In genomic region chr4:133938077-133938476, GRCm38 (mm10) we compare ENCODE assay signal across 19 mouse cellular contexts.
"Had no signal": no experiment of that assay in that cellular context is flagged by ENCODE, and none has a peak within 500 bp of the region (broad histone marks: within the 10 kb centered on the region; RNA-seq: fewer than 3 reads in every experiment).

No protein-coding gene starts in this region.

- H3K9ac ChIP-seq: limb, embryonic 13.5 days; liver, embryonic 12.5 days; liver, embryonic 15.5 days; lung, embryonic 15.5 days; midbrain, embryonic 12.5 days; midbrain, embryonic 15.5 days; neural tube, embryonic 13.5 days had no signal

- H3K27me3 ChIP-seq: limb, embryonic 13.5 days; liver, embryonic 12.5 days; liver, embryonic 15.5 days; lung, embryonic 15.5 days; midbrain, embryonic 12.5 days; midbrain, embryonic 15.5 days; neural tube, embryonic 13.5 days had no signal

- H3K9me3 ChIP-seq: limb, embryonic 10.5 days; limb, embryonic 13.5 days; liver, embryonic 12.5 days; liver, embryonic 15.5 days; lung, embryonic 15.5 days; midbrain, embryonic 12.5 days; midbrain, embryonic 15.5 days; neural tube, embryonic 13.5 days had no signal

- ATAC-seq: liver, embryonic 12.5 days; midbrain, embryonic 15.5 days had no signal

- H3K4me2 ChIP-seq: limb, embryonic 13.5 days; liver, embryonic 12.5 days; liver, embryonic 15.5 days; lung, embryonic 15.5 days; midbrain, embryonic 12.5 days; midbrain, embryonic 15.5 days; neural tube, embryonic 13.5 days had no signal

- H3K4me1 ChIP-seq: limb, embryonic 13.5 days; lung, embryonic 15.5 days; midbrain, embryonic 12.5 days; midbrain, embryonic 15.5 days; neural tube, embryonic 13.5 days had no signal

- H3K36me3 ChIP-seq: limb, embryonic 10.5 days; limb, embryonic 13.5 days; liver, embryonic 12.5 days; liver, embryonic 15.5 days; lung, embryonic 15.5 days; midbrain, embryonic 12.5 days; midbrain, embryonic 15.5 days; neural tube, embryonic 13.5 days had no signal

- DNase-seq: kidney, postnatal 25 days; layer of hippocampus, adult 9-11 months; liver; lung, adult 18-20 months; lung, postnatal 10 days; lung, postnatal 4 days; retina, postnatal 1 day; thymus, adult 18-20 months; thymus, postnatal 36 days had no signal

- H3K27ac ChIP-seq: kidney, postnatal 0 days; layer of hippocampus, adult 2 months; limb, embryonic 10.5 days; limb, embryonic 13.5 days; liver, embryonic 12.5 days; liver, embryonic 15.5 days; lung, embryonic 15.5 days; midbrain, embryonic 12.5 days; midbrain, embryonic 15.5 days; neural tube, embryonic 13.5 days had no signal

- H3K4me3 ChIP-seq: layer of hippocampus, adult 2 months; limb, embryonic 10.5 days; limb, embryonic 13.5 days; liver, embryonic 12.5 days; liver, embryonic 15.5 days; lung, embryonic 15.5 days; midbrain, embryonic 12.5 days; midbrain, embryonic 15.5 days; neural tube, embryonic 13.5 days had no signal
